Mouse (Mus musculus): ENCODE results near the gene Satb2. TPM values are rescaled to one million over a fixed set of nuclear protein-coding genes. Genes with fewer than 3 reads are reported as not detected.

The Satb2 gene
- total RNA-seq, 2 experiments from 2014 or later, result 0.29 to 1.2 TPM

GRCm38 (mm10) chr1:56973593-56973950 is 4.9 kb downstream of the Satb2 start:
- peak; percentile 3; the same call in 1 of the 2 replicates for ATAC-seq (ENCODE audit: poor library complexity, severe bottlenecking)

- peak; percentile 66 for ATAC-seq (ENCODE audit: poor library complexity, severe bottlenecking)
Measured at GRCm38 (mm10) chr1:56972950-56973592, 5.4 kb downstream of the Satb2 start.

- ATAC-seq (ENCODE audit: poor library complexity, severe bottlenecking), result peak; percentile 17; the same call in 1 of the 2 replicates
Measured at GRCm38 (mm10) chr1:56972251-56972949, 6.0 kb downstream of the Satb2 start.

GRCm38 (mm10) chr1:56971942-56972250 is 6.6 kb downstream of the Satb2 start:
- ATAC-seq (ENCODE audit: poor library complexity, severe bottlenecking), result no peak

GRCm38 (mm10) chr1:56971441-56971861 is 7.0 kb downstream of the Satb2 start:
- no peak for ATAC-seq (ENCODE audit: poor library complexity, severe bottlenecking)

GRCm38 (mm10) chr1:56970740-56971141 is 7.7 kb downstream of the Satb2 start:
- no peak for ATAC-seq (ENCODE audit: poor library complexity, severe bottlenecking)

GRCm38 (mm10) chr1:56969364-56970360 is 8.8 kb downstream of the Satb2 start:
- ATAC-seq (ENCODE audit: poor library complexity, severe bottlenecking), result no peak

GRCm38 (mm10) chr1:56965879-56966579 is 12.4 kb downstream of the Satb2 start:
- ATAC-seq (ENCODE audit: poor library complexity, severe bottlenecking), result no peak

- no peak for ATAC-seq (ENCODE audit: poor library complexity, severe bottlenecking)
Measured at GRCm38 (mm10) chr1:56964493-56964892, 14.0 kb downstream of the Satb2 start.

- peak; percentile 64 for ATAC-seq (ENCODE audit: poor library complexity, severe bottlenecking)
Measured at GRCm38 (mm10) chr1:56963291-56963690, 15.2 kb downstream of the Satb2 start.

GRCm38 (mm10) chr1:56958996-56959395 is 19.5 kb downstream of the Satb2 start:
- ATAC-seq (ENCODE audit: poor library complexity, severe bottlenecking), result no peak

- no peak for ATAC-seq (ENCODE audit: poor library complexity, severe bottlenecking)
Measured at GRCm38 (mm10) chr1:56957942-56958341, 20.5 kb downstream of the Satb2 start.

GRCm38 (mm10) chr1:56956811-56957210 is 21.6 kb downstream of the Satb2 start:
- ATAC-seq (ENCODE audit: poor library complexity, severe bottlenecking), result no peak

- ATAC-seq (ENCODE audit: poor library complexity, severe bottlenecking), result no peak
Measured at GRCm38 (mm10) chr1:56955739-56956085, 22.7 kb downstream of the Satb2 start.

- no peak for ATAC-seq (ENCODE audit: poor library complexity, severe bottlenecking)
Measured at GRCm38 (mm10) chr1:56955055-56955738, 23.3 kb downstream of the Satb2 start.

- no peak for ATAC-seq (ENCODE audit: poor library complexity, severe bottlenecking)
Measured at GRCm38 (mm10) chr1:56953538-56953937, 24.9 kb downstream of the Satb2 start.

- no peak for ATAC-seq (ENCODE audit: poor library complexity, severe bottlenecking)
Measured at GRCm38 (mm10) chr1:56951980-56952379, 26.5 kb downstream of the Satb2 start.

GRCm38 (mm10) chr1:56951525-56951924 is 26.9 kb downstream of the Satb2 start:
- no peak for ATAC-seq (ENCODE audit: poor library complexity, severe bottlenecking)

- no peak for ATAC-seq (ENCODE audit: poor library complexity, severe bottlenecking)
Measured at GRCm38 (mm10) chr1:56939432-56939831, 39.0 kb downstream of the Satb2 start.

- no peak for ATAC-seq (ENCODE audit: poor library complexity, severe bottlenecking)
Measured at GRCm38 (mm10) chr1:56938432-56938831, 40.0 kb downstream of the Satb2 start.

Measured in megakaryocyte, adult 5-6 weeks (primary cell).